Mouse (Mus musculus) olfactory bulb, adult 2 months (tissue): ENCODE results near the gene Gm21731.

Experiments
- CTCF ChIP-seq: fragments of 200-500 bp; IDR thresholded peaks from 2 replicates; pipeline ENCODE4 v1.5.1; 2012; ENCODE audit warnings: low read depth, mild to moderate bottlenecking, low read length, moderate library complexity; ENCODE audit not compliant: insufficient read depth
- POLR2A ChIP-seq: fragments of 200-500 bp; IDR thresholded peaks from 2 replicates; pipeline ENCODE4 v1.6.1; 2012; ENCODE audit warnings: mild to moderate bottlenecking, low read depth, low read length, moderate library complexity; ENCODE audit not compliant: insufficient read depth

- no peak for TF ChIP-seq POLR2A
- TF ChIP-seq CTCF = no peak
Measured at GRCm38 (mm10) chr13:120278784-120279183, 39.9 kb downstream of the Gm21731 start.
